Mouse (Mus musculus): Measurements from ENCODE around the gene Fmod. TPM values are rescaled to one million over a fixed set of nuclear protein-coding genes. Genes with fewer than 3 reads are reported as not detected.

The Fmod gene
- polyA plus RNA-seq, 1 experiment from 2014 or later: 17.1 TPM

DNA sequence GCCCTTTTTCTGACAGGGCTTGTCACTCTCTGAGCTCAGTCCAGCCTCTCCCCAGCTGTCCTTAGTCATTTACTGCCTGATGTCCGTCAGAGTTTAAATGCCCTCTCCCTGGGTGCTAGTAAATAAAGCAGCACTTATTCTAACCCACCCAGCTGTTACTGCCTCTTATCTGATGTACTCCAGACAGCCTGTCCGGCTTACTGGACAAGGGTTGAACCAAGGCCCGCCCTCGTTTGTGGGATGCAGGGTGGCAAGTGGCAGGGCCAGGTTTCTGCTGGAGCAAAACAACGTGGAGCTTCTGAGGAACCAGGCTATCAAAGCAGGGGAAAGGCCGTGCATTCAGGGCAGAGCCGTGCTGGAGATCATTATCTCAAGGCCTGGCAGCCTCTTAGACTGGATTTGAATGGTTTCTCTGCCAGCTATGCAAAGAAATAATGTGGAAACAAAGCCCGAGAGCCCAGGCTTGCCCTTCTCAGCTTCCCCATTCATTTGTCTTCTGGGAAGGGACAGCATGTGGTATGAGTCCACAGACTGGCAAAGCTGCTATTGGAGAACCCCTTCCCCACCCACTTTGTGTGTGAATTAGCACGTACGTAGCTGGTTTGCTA is 34.5 kb downstream of the Fmod start:
- Histone ChIP-seq H3K4me3 (ENCODE audit: low read length) (no peak overlapping the region), H3K4me2 (replicated peaks; ENCODE audit: low read depth, low read length) (no peak overlapping the region), H3K9me3 (ENCODE audit: low read length) (no peaks in the 10 kb centered on the region), H3K36me3 (ENCODE audit: insufficient read depth, low read length) (no peaks in the 10 kb centered on the region; the same call in 1 of the 2 replicates), H3K27me3 (ENCODE audit: insufficient read depth, low read length) (no peaks in the 10 kb centered on the region), H3K27ac (ENCODE audit: low read length) (peak overlapping the region; percentile 69), H3K9ac (replicated peaks; ENCODE audit: low read length) (peak overlapping the region; percentile 17; the same call in 1 of the 2 replicates), H3K4me1 (ENCODE audit: insufficient read depth, low read length) (peaks cover 63% of the 10 kb centered on the region)
- peak; percentile 21; the same call in 1 of the 2 replicates for ATAC-seq (ENCODE audit: low FRiP score, low TSS enrichment)
- 28% methylated on average over 10 of the region's 10 CpGs for WGBS

DNA sequence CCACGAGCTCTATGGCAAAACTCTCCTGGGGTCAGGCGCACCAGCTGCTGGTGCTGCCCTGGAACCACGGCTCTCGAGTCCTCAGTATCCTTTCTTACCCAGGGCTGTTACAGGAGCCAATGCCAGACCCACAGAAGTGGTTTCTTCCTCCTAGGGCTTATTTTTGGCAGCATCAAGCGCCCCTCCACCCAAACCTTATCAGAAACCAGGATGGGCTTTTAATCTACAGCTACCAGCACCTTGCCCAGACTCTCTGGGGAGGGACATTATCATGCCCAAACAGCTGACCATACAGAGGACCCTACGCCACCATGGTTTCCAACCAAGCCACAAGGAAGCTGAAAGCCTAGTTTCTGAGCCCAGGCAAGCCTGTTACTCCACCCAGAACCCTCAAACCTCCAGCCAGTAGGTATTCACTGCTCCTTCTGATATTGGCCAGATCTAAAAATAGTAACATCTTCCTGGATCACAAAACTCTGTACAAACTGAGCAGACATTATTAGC is 36.1 kb downstream of the Fmod start:
- Histone ChIP-seq H3K27ac (ENCODE audit: low read length) (no peak overlapping the region), H3K4me2 (replicated peaks; ENCODE audit: low read depth, low read length) (no peak overlapping the region), H3K4me1 (ENCODE audit: insufficient read depth, low read length) (peaks cover 61% of the 10 kb centered on the region), H3K4me3 (ENCODE audit: low read length) (no peak overlapping the region), H3K27me3 (ENCODE audit: insufficient read depth, low read length) (no peaks in the 10 kb centered on the region), H3K36me3 (ENCODE audit: insufficient read depth, low read length) (no peaks in the 10 kb centered on the region; the same call in 1 of the 2 replicates), H3K9me3 (ENCODE audit: low read length) (no peaks in the 10 kb centered on the region), H3K9ac (replicated peaks; ENCODE audit: low read length) (no peak overlapping the region)
- no peak for ATAC-seq (ENCODE audit: low FRiP score, low TSS enrichment)
- WGBS: 86% methylated on average over 6 of the region's 6 CpGs

- H3K4me2 ChIP-seq (replicated peaks; ENCODE audit: low read depth, low read length): no peak overlapping the region
- no peaks in the 10 kb centered on the region for H3K9me3 ChIP-seq (ENCODE audit: low read length)
- WGBS: 63% methylated on average over 1 of the region's 1 CpGs
- H3K9ac ChIP-seq (replicated peaks; ENCODE audit: low read length): no peak overlapping the region
- no peaks in the 10 kb centered on the region; the same call in 1 of the 2 replicates for H3K36me3 ChIP-seq (ENCODE audit: insufficient read depth, low read length)
- no peak for ATAC-seq (ENCODE audit: low FRiP score, low TSS enrichment)
- peaks cover 62% of the 10 kb centered on the region for H3K4me1 ChIP-seq (ENCODE audit: insufficient read depth, low read length)
- H3K27ac ChIP-seq (ENCODE audit: low read length): no peak overlapping the region
- no peak overlapping the region for H3K4me3 ChIP-seq (ENCODE audit: low read length)
- no peaks in the 10 kb centered on the region for H3K27me3 ChIP-seq (ENCODE audit: insufficient read depth, low read length)
These were observed 36.6 kb downstream of the Fmod start for GRCm38 (mm10) chr1:134073658-134074057.

DNA sequence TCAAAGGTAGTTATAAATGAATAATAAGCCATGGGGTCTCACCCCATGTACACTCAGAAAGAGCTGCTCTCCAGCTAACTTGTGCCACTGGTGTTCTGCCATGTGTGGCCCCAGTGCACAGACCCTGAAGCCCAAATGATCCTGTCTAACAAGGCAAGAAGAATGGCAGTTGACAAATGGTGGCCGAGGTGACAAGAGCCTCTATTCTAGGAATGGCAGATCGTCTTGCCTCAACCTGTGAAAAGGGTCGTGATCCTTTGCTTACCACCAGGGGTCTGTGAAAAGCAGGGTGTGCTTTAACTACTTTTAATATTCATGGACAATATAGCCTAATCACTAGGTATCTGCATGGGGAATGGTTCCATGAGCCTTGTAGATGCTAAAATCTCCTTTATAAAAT is 37.1 kb downstream of the Fmod start:
- WGBS: 42% methylated on average over 3 of the region's 3 CpGs
- no peak for ATAC-seq (ENCODE audit: low FRiP score, low TSS enrichment)
- H3K9me3 ChIP-seq (ENCODE audit: low read length): no peaks in the 10 kb centered on the region
- H3K36me3 ChIP-seq (ENCODE audit: insufficient read depth, low read length): no peaks in the 10 kb centered on the region; the same call in 1 of the 2 replicates
- no peaks in the 10 kb centered on the region for H3K27me3 ChIP-seq (ENCODE audit: insufficient read depth, low read length)
- H3K4me3 ChIP-seq (ENCODE audit: low read length): no peak overlapping the region
- no peak overlapping the region for H3K27ac ChIP-seq (ENCODE audit: low read length)
- no peak overlapping the region for H3K9ac ChIP-seq (replicated peaks; ENCODE audit: low read length)
- peaks cover 62% of the 10 kb centered on the region for H3K4me1 ChIP-seq (ENCODE audit: insufficient read depth, low read length)
- no peak overlapping the region for H3K4me2 ChIP-seq (replicated peaks; ENCODE audit: low read depth, low read length)

DNA sequence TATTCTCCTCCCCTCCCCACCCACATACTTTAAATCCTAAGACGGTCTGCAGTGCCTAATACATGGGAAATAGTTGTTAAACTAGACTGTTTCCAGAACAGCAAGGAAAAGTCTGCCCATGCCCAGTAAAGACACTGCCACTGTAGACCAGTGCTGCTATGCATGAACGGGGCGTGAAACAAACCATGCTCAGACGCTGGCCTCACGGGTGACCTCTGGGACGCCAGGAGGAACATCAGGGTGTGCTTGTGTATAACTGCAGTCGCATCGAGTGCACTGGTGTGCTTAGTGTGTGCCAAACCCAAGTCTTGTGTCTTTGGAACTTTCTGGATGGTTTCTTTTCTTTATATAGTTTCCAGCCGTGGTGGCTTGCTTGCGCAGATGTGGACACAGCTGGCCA is 37.6 kb downstream of the Fmod start:
- H3K4me1 ChIP-seq (ENCODE audit: insufficient read depth, low read length): peaks cover 66% of the 10 kb centered on the region
- H3K27ac ChIP-seq (ENCODE audit: low read length): no peak overlapping the region
- 69% methylated on average over 10 of the region's 10 CpGs for WGBS

DNA sequence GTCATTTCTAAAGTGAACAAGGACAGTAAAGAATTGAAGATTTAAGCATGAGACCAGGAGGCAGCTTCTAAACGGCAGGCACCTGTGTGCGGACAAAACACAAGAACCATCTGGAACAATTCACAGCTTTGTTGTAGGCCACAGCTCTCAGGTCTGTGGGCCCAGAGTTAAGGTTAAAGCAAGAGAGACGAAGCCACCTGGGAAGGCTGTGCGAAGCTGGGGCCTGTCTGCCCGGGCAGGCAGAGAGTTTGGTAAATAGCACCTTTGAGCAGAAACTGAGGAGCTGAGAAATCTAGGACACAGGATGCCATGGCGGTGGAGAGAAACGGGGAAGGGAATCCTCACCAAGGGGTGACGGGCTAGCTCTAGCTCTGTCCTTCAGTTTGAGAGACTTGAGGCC is 38.5 kb downstream of the Fmod start:
- no peak for ATAC-seq (ENCODE audit: low FRiP score, low TSS enrichment)
- Histone ChIP-seq H3K27me3 (ENCODE audit: insufficient read depth, low read length) (no peaks in the 10 kb centered on the region), H3K36me3 (ENCODE audit: insufficient read depth, low read length) (no peaks in the 10 kb centered on the region; the same call in 1 of the 2 replicates), H3K9ac (replicated peaks; ENCODE audit: low read length) (no peak overlapping the region), H3K9me3 (ENCODE audit: low read length) (no peaks in the 10 kb centered on the region), H3K27ac (ENCODE audit: low read length) (no peak overlapping the region), H3K4me2 (replicated peaks; ENCODE audit: low read depth, low read length) (peak overlapping the region; percentile 77; the same call in 1 of the 2 replicates), H3K4me1 (ENCODE audit: insufficient read depth, low read length) (peaks cover 57% of the 10 kb centered on the region), H3K4me3 (ENCODE audit: low read length) (no peak overlapping the region)
- 87% methylated on average over 8 of the region's 8 CpGs for WGBS

More for the DNA sequence above, 37.6 kb downstream of the Fmod start:
- no peak overlapping the region for H3K4me2 ChIP-seq (replicated peaks; ENCODE audit: low read depth, low read length)
- ATAC-seq (ENCODE audit: low FRiP score, low TSS enrichment): no peak
- no peaks in the 10 kb centered on the region for H3K27me3 ChIP-seq (ENCODE audit: insufficient read depth, low read length)
- no peak overlapping the region for H3K4me3 ChIP-seq (ENCODE audit: low read length)
- no peak overlapping the region for H3K9ac ChIP-seq (replicated peaks; ENCODE audit: low read length)
- no peaks in the 10 kb centered on the region for H3K9me3 ChIP-seq (ENCODE audit: low read length)
- H3K36me3 ChIP-seq (ENCODE audit: insufficient read depth, low read length): no peaks in the 10 kb centered on the region; the same call in 1 of the 2 replicates

DNA sequence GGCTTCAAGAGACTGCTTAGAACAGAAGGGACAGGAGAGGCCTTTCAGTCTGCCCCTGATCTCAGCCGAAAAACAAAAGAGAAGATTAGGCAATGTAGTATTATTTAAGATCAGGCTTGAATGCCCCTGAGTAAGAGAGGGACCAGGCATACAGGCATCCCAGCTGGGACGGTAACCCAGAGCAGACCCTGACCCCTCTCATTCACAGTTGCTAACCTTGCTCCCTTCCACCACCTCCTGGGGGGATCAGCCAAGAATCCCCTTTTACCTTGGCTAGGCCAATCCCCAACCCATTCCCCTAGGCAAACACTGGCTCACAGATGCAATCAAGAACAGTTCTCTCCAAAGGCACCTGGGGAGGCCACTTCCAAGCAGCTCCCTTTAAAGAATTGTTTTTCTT is 39.7 kb downstream of the Fmod start:
- peak overlapping the region; percentile 77 for H3K4me2 ChIP-seq (replicated peaks; ENCODE audit: low read depth, low read length)
- H3K4me3 ChIP-seq (ENCODE audit: low read length): peak overlapping the region; percentile 13; the same call in 1 of the 2 replicates
- 76% methylated on average over 2 of the region's 2 CpGs for WGBS
- peaks cover 44% of the 10 kb centered on the region for H3K4me1 ChIP-seq (ENCODE audit: insufficient read depth, low read length)
- no peak for ATAC-seq (ENCODE audit: low FRiP score, low TSS enrichment)
- H3K9ac ChIP-seq (replicated peaks; ENCODE audit: low read length): peak overlapping the region; percentile 17
- no peaks in the 10 kb centered on the region; the same call in 1 of the 2 replicates for H3K36me3 ChIP-seq (ENCODE audit: insufficient read depth, low read length)
- no peaks in the 10 kb centered on the region for H3K27me3 ChIP-seq (ENCODE audit: insufficient read depth, low read length)
- H3K27ac ChIP-seq (ENCODE audit: low read length): no peak overlapping the region
- no peaks in the 10 kb centered on the region for H3K9me3 ChIP-seq (ENCODE audit: low read length)

- Histone ChIP-seq H3K27me3 (ENCODE audit: insufficient read depth, low read length) (no peaks in the 10 kb centered on the region), H3K4me2 (replicated peaks; ENCODE audit: low read depth, low read length) (peak overlapping the region; percentile 77), H3K4me3 (ENCODE audit: low read length) (peak overlapping the region; percentile 70), H3K4me1 (ENCODE audit: insufficient read depth, low read length) (peaks cover 42% of the 10 kb centered on the region), H3K36me3 (ENCODE audit: insufficient read depth, low read length) (no peaks in the 10 kb centered on the region; the same call in 1 of the 2 replicates), H3K9ac (replicated peaks; ENCODE audit: low read length) (peak overlapping the region; percentile 82), H3K9me3 (ENCODE audit: low read length) (no peaks in the 10 kb centered on the region), H3K27ac (ENCODE audit: low read length) (peak overlapping the region; percentile 69)
- 23% methylated on average over 14 of the region's 14 CpGs for WGBS
- ATAC-seq (ENCODE audit: low FRiP score, low TSS enrichment): no peak
These were observed 40.5 kb downstream of the Fmod start for GRCm38 (mm10) chr1:134077389-134078060.

DNA sequence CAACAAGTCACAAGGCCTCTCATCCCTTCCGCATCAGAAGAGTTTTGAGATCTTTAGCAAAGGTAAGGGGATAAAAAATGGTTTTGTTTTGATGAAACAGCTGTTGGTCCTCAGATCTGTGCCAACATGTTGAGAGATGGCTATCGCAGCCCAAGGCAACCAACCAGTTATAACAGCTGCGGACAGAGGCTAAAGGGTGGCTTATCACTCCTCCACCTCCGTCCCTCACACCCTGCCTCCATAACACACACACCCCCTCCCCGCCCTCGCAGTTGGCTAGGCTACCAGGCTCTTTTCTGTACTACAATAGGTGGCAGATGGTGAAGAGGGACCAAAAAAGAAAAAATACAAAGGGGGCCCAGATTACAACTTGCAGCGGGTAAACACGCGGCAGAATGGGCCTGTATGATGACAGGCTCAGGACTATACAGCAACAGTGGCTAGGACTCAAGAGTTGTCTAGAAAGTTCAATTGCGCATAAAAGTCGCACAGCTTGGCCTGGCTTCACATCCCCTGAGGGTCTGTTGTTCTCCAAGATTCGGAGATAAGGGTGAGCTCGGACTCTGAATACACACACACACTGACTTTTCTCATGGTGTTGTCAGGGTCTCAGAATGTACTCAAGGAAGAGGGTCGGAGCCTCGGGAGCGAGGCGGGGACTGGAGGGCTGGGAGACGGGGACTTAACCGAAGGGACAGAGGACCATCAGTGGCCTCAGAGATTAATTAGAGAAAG is 41.2 kb downstream of the Fmod start:
- Histone ChIP-seq H3K9ac (replicated peaks; ENCODE audit: low read length) (peak overlapping the region; percentile 82), H3K4me3 (ENCODE audit: low read length) (peak overlapping the region; percentile 70), H3K27me3 (ENCODE audit: insufficient read depth, low read length) (no peaks in the 10 kb centered on the region), H3K36me3 (ENCODE audit: insufficient read depth, low read length) (no peaks in the 10 kb centered on the region; the same call in 1 of the 2 replicates), H3K4me1 (ENCODE audit: insufficient read depth, low read length) (peaks cover 44% of the 10 kb centered on the region), H3K27ac (ENCODE audit: low read length) (peak overlapping the region; percentile 69), H3K4me2 (replicated peaks; ENCODE audit: low read depth, low read length) (peak overlapping the region; percentile 77), H3K9me3 (ENCODE audit: low read length) (no peaks in the 10 kb centered on the region)
- ATAC-seq (ENCODE audit: low FRiP score, low TSS enrichment): peak; percentile 3
- WGBS: 5% methylated on average over 19 of the region's 19 CpGs

Measured in kidney, embryonic 16.5 days (tissue).